Mouse (Mus musculus) left cerebral cortex, adult 8-10 months (tissue): ENCODE results near the gene Tmem232. TPM values are rescaled to one million over a fixed set of nuclear protein-coding genes. Genes with fewer than 3 reads are reported as not detected.
"Not testable (repeated sequence)": the region's sequence is repeated elsewhere in the genome, so short reads cannot be mapped to it uniquely, and the experiment has no call there.

Experiments
- DNase-seq, 2 experiments: peaks; one replicate each; pipeline ENCODE4 v3.0.0; 2022; ENCODE audit warnings: low spot score in 2 of 2
- microRNA-seq, 2 experiments: library from miRNA; unstranded; fragments of <30 nt; microRNA quantifications; one replicate each; pipeline ENCODE4 v1.2.0; 2022
- total RNA-seq, 4 experiments: library from RNA; stranded (reverse); gene quantifications; 2 replicates each; pipeline ENCODE4 v1.2.4; 2022

The Tmem232 gene
- total RNA-seq, 4 experiments from 2014 or later: 1.9 to 4.3 (median 2.6) TPM

- no peak for DNase-seq
Measured at GRCm38 (mm10) chr17:65225347-65225916, 315.1 kb downstream of the Tmem232 start.

- DNase-seq: not testable (repeated sequence)
Measured at GRCm38 (mm10) chr17:65221687-65222086, 318.9 kb downstream of the Tmem232 start.

Small RNA genes lying within 50 kb of the gene (microRNA-seq; reads per million reads assigned to microRNA genes)
- gene Gm25731: 0 reads per million in 2 experiments

Other genes with a start within 250 kb of the Tmem232 start
- gene Vapa, start 72.8 kb upstream of the Tmem232 start, total RNA-seq: 100 to 1,000 TPM; 127 to 162 (median 147) TPM
- under 1 TPM in 1 of 4 experiments, not detected in 3; 0.25 TPM for gene Txndc2, start 101.4 kb upstream of the Tmem232 start, total RNA-seq
- gene Rab31, start 232.0 kb upstream of the Tmem232 start, total RNA-seq: 10 to 100 TPM; 57.5 to 61.3 (median 58.3) TPM
- gene Ppp4r1, start 241.8 kb upstream of the Tmem232 start, total RNA-seq: 10 to 100 TPM; 42.5 to 59.2 (median 48.4) TPM